Mouse (Mus musculus) 3134 (cell line): ENCODE measurements at regions not wholly inside any gene's neighbourhood (a gene's known extent, or its start where the extent isn't known, plus 50 kb on each side); places are given as distances from the start of the nearest gene placed in this dataset.

Experiments
- DNase-seq: peaks from one replicate; pipeline ENCODE4 v3.0.0-alpha.2; 2011; ENCODE audit warnings: low spot score; ENCODE audit not compliant: insufficient read length; ENCODE audit errors: extremely low read depth

GRCm38 (mm10) chr7:25981167-25981566 lies 80.1 kb upstream of the Cyp2b13 start:
- DNase-seq, result no peak

GRCm38 (mm10) chr7:25986981-25987380 lies 74.3 kb upstream of the Cyp2b13 start:
- no peak for DNase-seq

- DNase-seq, result no peak
Observed at GRCm38 (mm10) chr7:25988322-25988721, 73.0 kb upstream of the Cyp2b13 start.

DNA sequence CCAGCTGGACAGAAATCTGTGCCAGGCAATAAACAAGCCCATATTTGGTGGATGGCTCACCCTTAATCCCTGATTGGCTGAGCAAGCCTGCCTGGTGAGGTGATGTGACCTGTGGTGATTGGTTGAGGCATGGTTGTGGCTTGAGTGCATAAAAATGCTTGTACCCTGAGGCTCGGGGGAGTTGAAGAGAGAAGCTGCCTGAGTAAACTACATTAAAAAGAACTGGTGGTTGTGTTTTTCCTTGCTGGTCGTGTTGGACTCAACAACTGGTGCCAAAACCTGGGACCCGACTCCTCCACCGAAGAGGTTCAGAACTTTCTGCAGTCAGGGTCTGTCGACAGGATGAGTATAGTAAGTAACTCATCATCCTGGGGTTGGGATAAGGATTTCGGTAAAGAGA lies 55.4 kb upstream of the Cyp2b13 start:
- DNase-seq, result peak; percentile 14

- no peak for DNase-seq
Observed at GRCm38 (mm10) chr7:26008056-26008455, 53.2 kb upstream of the Cyp2b13 start.
